Mouse (Mus musculus): ENCODE results near the gene Gm10230. TPM values are rescaled to one million over a fixed set of nuclear protein-coding genes. Genes with fewer than 3 reads are reported as not detected.
"Not testable (repeated sequence)": the region's sequence is repeated elsewhere in the genome, so short reads cannot be mapped to it uniquely, and the experiment has no call there.

Gm10230 gene
- not detected in 2 replicates for polyA plus RNA-seq (2015; fragmentation: Nextera tagmentation; extraction: Ambion mirVana)

DNA sequence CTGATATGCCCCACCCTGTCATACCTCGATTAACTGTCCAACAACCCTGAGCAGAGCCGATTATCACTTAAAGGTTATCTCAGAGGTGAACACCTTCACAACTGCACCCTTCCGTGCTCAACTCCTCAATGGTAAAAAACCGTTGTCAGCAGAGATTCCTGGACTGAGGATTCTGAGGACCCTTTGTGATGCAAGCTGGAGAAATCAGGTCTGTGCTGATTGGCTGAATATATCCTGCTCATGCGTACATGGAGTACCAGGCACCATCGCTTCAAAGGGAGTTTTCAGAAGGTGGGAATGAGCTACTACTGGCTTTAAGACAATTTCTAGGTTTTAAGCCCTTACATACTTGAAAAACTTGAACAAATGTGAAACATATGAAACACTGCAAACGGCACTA lies at the start of gene Gm10230:
Gm10230 (minus strand) TSS at position 101 of the 400 bp plus-strand sequence.
- ATAC-seq (ENCODE audit: insufficient read depth, low FRiP score, low read depth); H3K4me1 ChIP-seq; H3K36me3 ChIP-seq; H3K4me2 ChIP-seq; H3K27ac ChIP-seq; H3K4me3 ChIP-seq (replicated peaks); H3K9ac ChIP-seq; H3K9me3 ChIP-seq; H3K27me3 ChIP-seq (replicated peaks): not testable (repeated sequence)
- no CpG with 5 or more reads among the region's 7 CpGs for WGBS

Small RNA genes within 50 kb of the gene (microRNA-seq; reads per million reads assigned to microRNA genes)
- gene Gm44452: not detected

Measured in stomach, embryonic 15.5 days (tissue).